Mouse (Mus musculus) left cerebral cortex, postnatal 36 days (tissue): ENCODE measurements at regions not wholly inside any gene's neighbourhood (a gene's known extent, or its start where the extent isn't known, plus 50 kb on each side); places are given as distances from the start of the nearest gene placed in this dataset.

Experiments used
- DNase-seq, 2 experiments: peaks; one replicate each; pipeline ENCODE4 v3.0.0; 2021 to 2022; ENCODE audit warnings: low spot score in 2 of 2, mixed read lengths in 1 of 2
- intact Hi-C: fragments of 180-260 bp; cut with DNase I; formaldehyde crosslinking; loops from one replicate; pipeline ENCODE4 v1.15.1; 2025

GRCm38 (mm10) chr1:190442166-190442565, 271.7 kb upstream of the Prox1 start:
- intact Hi-C loops = no loop called here
- DNase-seq = no peak

GRCm38 (mm10) chr1:190438789-190439188, 268.3 kb upstream of the Prox1 start:
- intact Hi-C loops = no loop called here
- DNase-seq = no peak

DNA sequence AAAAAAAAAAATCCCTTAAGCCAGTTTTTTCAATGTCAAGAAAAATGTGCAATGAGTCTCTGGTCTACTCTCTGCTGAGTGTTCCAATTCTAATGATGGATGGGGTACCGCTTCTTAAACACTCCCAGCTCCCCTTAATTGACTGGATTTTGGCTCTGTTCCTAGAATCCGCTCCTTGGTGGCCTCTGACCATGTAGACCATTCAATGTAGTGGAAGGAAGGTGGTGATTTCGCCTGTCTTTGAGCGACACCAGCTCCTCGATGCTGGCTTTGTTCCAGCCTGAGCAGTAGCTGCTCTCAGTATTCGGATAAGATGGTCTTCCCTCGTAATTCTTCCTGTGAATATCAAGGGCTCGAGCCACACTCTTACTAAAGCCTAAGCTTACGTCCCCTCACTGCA, 252.4 kb upstream of the Prox1 start:
- intact Hi-C loops = no loop called here
- DNase-seq = no peak

DNA sequence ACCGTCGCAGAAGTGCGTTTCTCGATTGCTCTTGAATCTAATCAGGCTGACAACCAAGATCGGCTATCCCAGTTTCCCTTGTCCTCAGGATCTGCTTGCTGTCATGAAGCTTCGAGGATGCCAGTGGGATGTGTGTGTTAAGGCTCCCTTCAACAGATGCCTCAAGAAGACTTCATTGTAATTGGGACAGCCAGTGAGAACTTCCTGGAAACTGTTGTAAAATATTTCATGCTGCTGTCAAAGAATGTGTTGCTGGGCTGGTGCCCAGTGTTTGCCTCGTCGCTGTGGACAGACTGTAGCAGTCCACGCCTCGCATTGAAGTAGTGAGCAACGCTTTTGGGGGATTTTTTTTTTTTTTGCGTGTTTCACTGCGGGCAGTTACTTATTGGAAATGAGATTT, 249.2 kb upstream of the Prox1 start:
- DNase-seq = peak; percentile 27 to 44
- intact Hi-C loops = no loop called here

DNA sequence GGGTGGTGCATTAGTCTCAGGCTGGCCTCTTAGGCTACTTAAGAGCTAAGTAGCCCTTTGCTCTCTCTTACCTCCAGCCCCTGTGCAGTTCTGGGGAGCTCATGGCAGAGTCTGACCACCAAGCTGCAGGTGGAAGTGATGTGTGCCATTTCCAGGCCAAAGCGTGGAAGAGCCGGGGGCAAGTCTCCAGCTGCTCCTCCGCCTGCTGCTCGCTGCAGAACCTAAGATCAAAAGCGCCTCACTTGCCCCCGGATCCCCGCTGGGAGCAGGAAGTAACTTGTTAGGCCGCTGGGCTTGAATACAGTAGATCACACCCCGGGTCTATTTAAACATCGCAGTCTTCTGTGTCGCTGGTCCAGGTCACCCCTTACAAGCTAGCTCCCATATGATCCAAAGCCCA, 246.8 kb upstream of the Prox1 start:
- DNase-seq = no peak
- intact Hi-C loops = no loop called here

- intact Hi-C loops = no loop called here
- no peak for DNase-seq
Observed at GRCm38 (mm10) chr1:190411756-190412155, 241.2 kb upstream of the Prox1 start.

GRCm38 (mm10) chr1:190403335-190403734, 232.8 kb upstream of the Prox1 start:
- DNase-seq = no peak
- intact Hi-C loops = no loop called here

DNA sequence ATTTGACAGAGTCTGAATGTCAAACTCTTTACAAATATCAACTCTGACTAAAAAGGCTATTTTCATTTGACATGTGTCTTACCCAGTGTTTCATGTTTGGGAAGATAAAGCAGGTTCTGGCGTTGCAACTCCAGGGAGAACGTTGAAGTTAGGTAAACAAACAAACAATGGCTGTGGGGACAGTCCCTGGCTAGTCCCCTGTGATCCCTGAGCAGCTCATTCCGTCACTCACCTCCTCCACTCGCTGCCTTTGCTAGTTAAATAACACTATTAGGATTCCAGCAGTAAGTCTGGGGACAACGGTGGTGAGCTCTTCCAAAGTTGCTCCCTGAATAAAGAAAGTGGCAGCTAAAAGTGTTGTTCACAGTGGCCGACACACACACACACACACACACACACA, 227.8 kb upstream of the Prox1 start:
- intact Hi-C loops = no loop called here
- no peak for DNase-seq

DNA sequence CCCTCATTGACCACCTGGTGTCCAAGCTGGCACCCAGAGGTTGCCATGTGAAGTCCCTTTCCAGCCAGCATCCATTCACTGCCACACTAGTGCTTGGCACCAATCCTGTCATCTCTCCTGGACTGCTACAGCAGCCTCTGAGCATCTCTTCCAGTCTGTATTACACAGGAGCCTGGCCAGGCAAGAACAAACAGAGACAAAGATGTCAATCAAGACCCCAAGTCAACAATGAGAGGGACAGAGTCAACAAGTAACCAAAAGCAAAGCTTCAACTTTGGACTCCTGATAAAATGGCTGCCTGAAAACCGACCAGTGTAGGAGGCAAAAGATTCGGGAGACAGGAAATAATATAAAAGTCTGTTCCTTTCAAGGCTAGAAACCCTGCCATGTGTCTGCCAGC, 227.3 kb upstream of the Prox1 start:
- intact Hi-C loops = no loop called here

GRCm38 (mm10) chr1:190393061-190393460, 222.5 kb upstream of the Prox1 start:
- intact Hi-C loops = no loop called here
- DNase-seq = no peak

More for the DNA sequence above, 227.3 kb upstream of the Prox1 start:
- DNase-seq = no peak

GRCm38 (mm10) chr1:190388853-190389252, 218.3 kb upstream of the Prox1 start:
- intact Hi-C loops = no loop called here
- no peak for DNase-seq

GRCm38 (mm10) chr1:190384555-190384954, 214.0 kb upstream of the Prox1 start:
- intact Hi-C loops = no loop called here
- no peak for DNase-seq

- DNase-seq = no peak
- intact Hi-C loops = no loop called here
Observed at GRCm38 (mm10) chr1:190383256-190383838, 212.8 kb upstream of the Prox1 start.

DNA sequence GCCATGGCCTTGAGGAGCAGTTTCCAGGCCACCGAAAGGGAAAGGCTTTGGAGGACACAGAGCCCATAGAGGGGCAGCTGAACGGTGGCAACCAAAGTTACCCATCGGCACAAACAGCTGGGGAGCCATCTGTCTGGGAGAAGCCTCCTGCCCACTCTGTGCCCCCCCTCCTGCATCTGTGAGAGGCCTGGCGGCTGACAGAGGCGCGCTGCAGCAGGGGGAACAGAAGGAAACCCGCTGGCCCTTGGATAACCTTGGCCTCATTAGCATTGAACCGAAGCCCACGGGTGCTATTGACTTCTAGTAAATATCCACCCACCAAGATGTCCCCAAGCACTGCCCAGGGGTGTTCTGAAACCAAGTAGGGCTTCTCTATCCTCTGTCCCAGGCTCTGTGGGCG, 209.6 kb upstream of the Prox1 start:
- intact Hi-C loops = no loop called here

DNA sequence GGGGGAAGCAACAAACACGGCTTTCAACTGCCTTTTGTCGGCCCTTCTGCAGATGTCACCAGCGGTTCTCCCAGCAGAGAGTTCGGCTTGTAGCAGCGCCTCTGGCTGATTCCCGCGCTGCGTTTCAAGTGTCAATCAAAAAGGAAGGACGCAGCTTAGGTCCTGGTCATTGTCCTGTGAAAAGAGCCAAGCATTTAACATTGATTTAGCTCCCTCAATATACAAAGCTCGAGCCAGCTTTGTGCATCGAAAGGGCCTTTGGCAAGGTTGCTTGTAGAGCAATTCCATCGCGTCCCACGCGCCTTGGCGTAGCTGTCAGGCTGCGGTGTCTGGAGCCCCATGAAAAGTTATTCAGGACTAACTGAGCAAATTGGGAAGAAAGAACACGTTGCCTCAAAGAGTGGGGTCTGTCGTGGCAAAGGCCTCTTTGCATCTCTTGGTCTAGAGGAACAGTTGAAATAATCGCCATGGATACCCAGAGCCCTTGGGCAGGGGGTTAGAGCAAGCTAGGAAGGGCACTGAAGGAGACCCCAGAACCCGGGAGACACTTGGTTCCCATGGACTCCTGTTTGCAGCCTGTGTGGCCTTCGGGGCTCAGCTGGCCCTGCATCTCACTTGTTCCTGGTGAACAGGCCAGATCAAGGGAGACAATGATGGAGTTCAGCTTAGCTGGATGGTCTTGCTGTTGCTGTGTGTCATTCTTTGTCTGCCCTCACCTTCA, 204.8 kb upstream of the Prox1 start:
- DNase-seq = no peak

More for the DNA sequence above, 209.6 kb upstream of the Prox1 start:
- no peak for DNase-seq

GRCm38 (mm10) chr1:190374270-190374669, 203.8 kb upstream of the Prox1 start:
- intact Hi-C loops = no loop called here
- no peak for DNase-seq

More for the DNA sequence above, 204.8 kb upstream of the Prox1 start:
- intact Hi-C loops = no loop called here

DNA sequence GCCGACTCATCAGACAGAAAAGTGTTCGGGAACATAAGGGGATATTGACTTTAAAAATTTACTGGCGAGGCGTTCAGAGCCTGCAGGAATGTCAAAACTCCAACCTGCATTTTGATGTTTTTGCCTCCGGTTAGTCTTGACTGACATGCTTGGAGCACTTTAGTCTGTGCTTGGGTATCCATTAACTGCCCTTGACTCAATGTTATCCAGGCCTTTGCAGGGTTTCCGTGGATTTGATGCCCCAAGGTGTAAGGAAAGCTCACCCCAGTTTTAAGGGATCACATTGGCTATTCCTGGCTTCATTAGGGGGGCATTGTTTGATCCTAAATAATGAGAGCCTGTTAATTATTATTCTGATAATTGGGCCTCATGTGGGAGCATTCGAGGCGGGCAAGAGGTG, 196.1 kb upstream of the Prox1 start:
- no peak for DNase-seq
- intact Hi-C loops = no loop called here

DNA sequence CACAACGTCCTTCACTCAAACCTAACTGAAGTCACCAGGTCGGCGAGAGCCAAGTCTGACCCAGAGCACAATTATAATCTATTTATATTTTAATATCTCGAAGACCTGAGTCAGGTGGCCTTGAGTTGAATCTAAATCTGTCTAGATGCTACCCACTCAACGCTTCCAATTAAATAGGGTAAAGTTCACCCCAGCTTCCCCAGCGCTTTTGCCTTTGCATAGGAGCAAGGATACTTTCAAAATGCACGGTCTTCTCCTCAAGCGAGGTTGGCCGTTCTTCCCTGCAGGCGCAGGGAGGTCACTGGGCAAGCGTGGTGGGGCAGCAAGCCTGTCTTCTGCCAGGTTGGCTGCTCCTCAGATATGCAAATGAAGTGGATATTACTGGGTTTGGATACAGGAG, 194.6 kb upstream of the Prox1 start:
- intact Hi-C loops = no loop called here
- no peak for DNase-seq

GRCm38 (mm10) chr1:190360661-190361060, 190.1 kb upstream of the Prox1 start:
- intact Hi-C loops = no loop called here
- no peak for DNase-seq

GRCm38 (mm10) chr1:190357779-190358178, 187.3 kb upstream of the Prox1 start:
- intact Hi-C loops = no loop called here
- DNase-seq = no peak

- no peak for DNase-seq
- intact Hi-C loops = no loop called here
Observed at GRCm38 (mm10) chr1:190347610-190348009, 177.1 kb upstream of the Prox1 start.

DNA sequence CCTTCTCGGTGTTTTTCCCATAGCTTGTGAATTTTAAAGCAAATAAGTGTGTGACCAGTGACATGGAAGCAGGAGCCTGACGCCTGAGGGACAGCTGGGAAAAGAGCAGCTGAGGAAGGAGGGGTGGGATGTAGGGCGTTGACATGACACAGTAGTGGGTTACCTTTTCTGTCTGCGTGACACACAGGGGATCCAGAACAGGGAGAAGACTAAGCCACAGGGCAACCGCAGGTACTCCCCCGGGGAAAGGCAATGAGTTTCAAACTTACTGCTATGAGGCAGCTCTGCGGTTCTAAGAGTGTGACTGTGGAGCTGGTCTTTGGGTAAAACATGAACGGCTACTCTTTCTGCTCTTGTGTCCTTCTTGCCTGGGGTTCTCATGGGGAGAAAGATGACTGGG, 170.2 kb upstream of the Prox1 start:
- DNase-seq = no peak
- intact Hi-C loops = no loop called here
